Mouse (Mus musculus) forebrain, postnatal 0 days (tissue): ENCODE results near the gene Gnb4. TPM values are rescaled to one million over a fixed set of nuclear protein-coding genes. Genes with fewer than 3 reads are reported as not detected.

Experiments used
- ATAC-seq: fragments of 200-750 bp; cut with Nextera tagmentation; 2 replicates; pipeline ENCODE4 v1.8.0; 2017; ENCODE audit warnings: mild to moderate bottlenecking, moderate library complexity
- DNase-seq: peaks from one replicate; pipeline ENCODE4 v3.0.0-alpha.2; 2015
- H3K27ac ChIP-seq: fragments of 300-500 bp; sonication (generic); 2 replicates; pipeline ENCODE4 v1.5.1; 2014; ENCODE audit warnings: low read depth, mild to moderate bottlenecking, antibody characterized with exemption, low read length, moderate library complexity, mixed read lengths
- H3K27me3 ChIP-seq: fragments of 300-500 bp; sonication (generic); 2 replicates; pipeline ENCODE4 v1.6.1; 2014; ENCODE audit warnings: mild to moderate bottlenecking, low read length, mixed read lengths; ENCODE audit not compliant: insufficient read depth
- H3K36me3 ChIP-seq: fragments of 300-500 bp; sonication (generic); 2 replicates; pipeline ENCODE4 v1.6.1; 2014; ENCODE audit warnings: mild to moderate bottlenecking, moderate library complexity; ENCODE audit not compliant: insufficient read depth
- H3K4me1 ChIP-seq: fragments of 300-500 bp; sonication (generic); 2 replicates; pipeline ENCODE4 v1.6.1; 2014; ENCODE audit warnings: antibody characterized with exemption; ENCODE audit not compliant: insufficient read depth
- H3K4me2 ChIP-seq: fragments of 300-500 bp; sonication (generic); 2 replicates; pipeline ENCODE4 v1.6.1; 2014; ENCODE audit warnings: low read depth, mild to moderate bottlenecking, moderate library complexity
- H3K4me3 ChIP-seq: fragments of 300-500 bp; sonication (generic); 2 replicates; pipeline ENCODE4 v1.5.1; 2014; ENCODE audit warnings: low read depth, low read length, mixed read lengths
- H3K9ac ChIP-seq: fragments of 300-500 bp; sonication (generic); 2 replicates; pipeline ENCODE4 v1.6.1; 2014; ENCODE audit warnings: mild to moderate bottlenecking
- H3K9me3 ChIP-seq: fragments of 300-500 bp; sonication (generic); 2 replicates; pipeline ENCODE4 v1.6.1; 2016; ENCODE audit warnings: low read length
- CTCF ChIP-seq: sonication (generic); IDR thresholded peaks from 2 replicates; pipeline ENCODE4 v1.5.1; 2016; ENCODE audit warnings: antibody characterized with exemption, control low read depth, low read depth
- WGBS: fragments of 180-500 bp; shearing (Covaris S2); extraction: QIAGEN DNeasy Blood & Tissue Kit; methylation state at CpG from one replicate; pipeline ENCODE4 v1.1.7; 2014; 5-methylcytosine and 5-hydroxymethylcytosine counted together
- polyA plus RNA-seq: library from polyadenylated mRNA; unstranded; fragments of >200 nt; fragmentation: Nextera tagmentation; extraction: Ambion mirVana; gene quantifications from 2 replicates; pipeline ENCODE4 v1.2.1, GENCODE M21; 2015
- total RNA-seq: library from RNA; depleted of rRNA; stranded (reverse); fragments of >200 nt; gene quantifications from 2 replicates; pipeline ENCODE4 v1.2.3, GENCODE M21; 2014

The Gnb4 gene
- total and polyA plus RNA-seq, 2 experiments from 2014 or later = 135 to 136 TPM

GRCm38 (mm10) chr3:32656398-32656994, 40.1 kb upstream of the Gnb4 start:
- H3K4me2 ChIP-seq = no peak overlapping the region
- H3K9ac ChIP-seq = no peak overlapping the region
- H3K27me3 ChIP-seq = no peaks in the 10 kb centered on the region
- no peak overlapping the region for H3K27ac ChIP-seq
- WGBS = 72% methylated on average over 10 of the region's 10 CpGs
- H3K4me1 ChIP-seq = no peaks in the 10 kb centered on the region
- DNase-seq (no peak), ATAC-seq (no peak)
- no peak overlapping the region for H3K4me3 ChIP-seq
- H3K36me3 ChIP-seq = no peaks in the 10 kb centered on the region
- 0 out of 2 replicates have a peak, but pooled peaks cover 3% of the 10 kb centered on the region for H3K9me3 ChIP-seq
- no peak for TF ChIP-seq CTCF

- H3K4me1 ChIP-seq = no peaks in the 10 kb centered on the region
- H3K27me3 ChIP-seq = no peaks in the 10 kb centered on the region
- H3K9ac ChIP-seq = no peak overlapping the region
- 0 out of 2 replicates have a peak, but pooled peaks cover 3% of the 10 kb centered on the region for H3K9me3 ChIP-seq
- H3K36me3 ChIP-seq = no peaks in the 10 kb centered on the region
- TF ChIP-seq CTCF = no peak
- H3K4me2 ChIP-seq = no peak overlapping the region
- no peak overlapping the region for H3K4me3 ChIP-seq
- no peak for ATAC-seq
- DNase-seq = no peak
- H3K27ac ChIP-seq = no peak overlapping the region
- 90% methylated on average over 4 of the region's 4 CpGs for WGBS
Measured at GRCm38 (mm10) chr3:32655994-32656393, 39.6 kb upstream of the Gnb4 start.

GRCm38 (mm10) chr3:32652739-32653138, 36.4 kb upstream of the Gnb4 start:
- WGBS = 79% methylated on average over 4 of the region's 4 CpGs
- ATAC-seq (no peak), DNase-seq (no peak)
- Histone ChIP-seq H3K4me1 (no peaks in the 10 kb centered on the region), H3K27ac (no peak overlapping the region), H3K9me3 (0 out of 2 replicates have a peak, but pooled peaks cover 3% of the 10 kb centered on the region), H3K36me3 (no peaks in the 10 kb centered on the region), H3K4me2 (no peak overlapping the region), H3K9ac (no peak overlapping the region), H3K27me3 (no peaks in the 10 kb centered on the region), H3K4me3 (no peak overlapping the region)
- TF ChIP-seq CTCF = no peak

- Histone ChIP-seq H3K9me3 (0 out of 2 replicates have a peak, but pooled peaks cover 3% of the 10 kb centered on the region), H3K4me2 (no peak overlapping the region), H3K4me1 (no peaks in the 10 kb centered on the region), H3K27me3 (no peaks in the 10 kb centered on the region), H3K27ac (no peak overlapping the region), H3K9ac (no peak overlapping the region), H3K4me3 (no peak overlapping the region), H3K36me3 (no peaks in the 10 kb centered on the region)
- WGBS = 76% methylated on average over 4 of the region's 4 CpGs
- no peak for DNase-seq
- TF ChIP-seq CTCF = no peak
- no peak for ATAC-seq
Measured at GRCm38 (mm10) chr3:32649284-32649683, 32.9 kb upstream of the Gnb4 start.

- Histone ChIP-seq H3K36me3 (no peaks in the 10 kb centered on the region), H3K4me1 (no peaks in the 10 kb centered on the region), H3K27me3 (no peaks in the 10 kb centered on the region), H3K27ac (no peak overlapping the region), H3K9ac (no peak overlapping the region), H3K4me2 (no peak overlapping the region), H3K4me3 (no peak overlapping the region), H3K9me3 (no peaks in the 10 kb centered on the region)
- WGBS = 63% methylated on average over 4 of the region's 4 CpGs
- DNase-seq (peak; percentile 26), ATAC-seq (no peak)
- no peak for TF ChIP-seq CTCF
Measured at GRCm38 (mm10) chr3:32646918-32647317, 30.5 kb upstream of the Gnb4 start.

GRCm38 (mm10) chr3:32644751-32645150, 28.4 kb upstream of the Gnb4 start:
- Histone ChIP-seq H3K27me3 (no peaks in the 10 kb centered on the region), H3K36me3 (no peaks in the 10 kb centered on the region), H3K27ac (no peak overlapping the region), H3K4me1 (no peaks in the 10 kb centered on the region), H3K4me2 (no peak overlapping the region), H3K9ac (no peak overlapping the region), H3K9me3 (no peaks in the 10 kb centered on the region), H3K4me3 (no peak overlapping the region)
- no peak for TF ChIP-seq CTCF
- WGBS = 83% methylated on average over 2 of the region's 2 CpGs
- ATAC-seq (no peak), DNase-seq (no peak)

- Histone ChIP-seq H3K4me2 (no peak overlapping the region), H3K9me3 (no peaks in the 10 kb centered on the region), H3K4me1 (no peaks in the 10 kb centered on the region), H3K27me3 (no peaks in the 10 kb centered on the region), H3K27ac (0 out of 2 replicates have a peak overlapping the region, but pooled peaks have one; percentile 29), H3K4me3 (no peak overlapping the region), H3K36me3 (no peaks in the 10 kb centered on the region), H3K9ac (no peak overlapping the region)
- 37% methylated on average over 6 of the region's 6 CpGs for WGBS
- TF ChIP-seq CTCF = no peak
- DNase-seq = peak; percentile 46
- ATAC-seq = peak; percentile 87
Measured at GRCm38 (mm10) chr3:32642116-32642515, 25.7 kb upstream of the Gnb4 start.
